Mouse (Mus musculus) kidney, postnatal 36 days (tissue): ENCODE data around the gene Dynlt1c.
"Not testable (repeated sequence)": the region's sequence is repeated elsewhere in the genome, so short reads cannot be mapped to it uniquely, and the experiment has no call there.

Source experiments
- DNase-seq, 2 experiments: peaks; one replicate each; pipeline ENCODE4 v3.0.0; 2021 to 2022; ENCODE audit warnings: mixed read lengths in 2 of 2

Dynlt1c gene

GRCm38 (mm10) chr17:6655567-6656281 is 54.3 kb downstream of the Dynlt1c start, which contains the start of gene Dynlt1f:
TSS of gene Dynlt1f (minus strand) at chr17:6655900.
- peak; percentile 63 to 68 for DNase-seq

- not testable (repeated sequence) for DNase-seq
These were observed 55.0 kb downstream of the Dynlt1c start for GRCm38 (mm10) chr17:6656471-6656870.

- DNase-seq: not testable (repeated sequence)
These were observed 57.3 kb downstream of the Dynlt1c start, which contains the start of gene Sytl3 for GRCm38 (mm10) chr17:6658801-6659200. TSS of gene Sytl3 (plus strand) at chr17:6659093.
